Mouse (Mus musculus) monocyte, adult 5-6 weeks (primary cell): Measurements from ENCODE around the gene Synpo2l. TPM values are rescaled to one million over a fixed set of nuclear protein-coding genes. Genes with fewer than 3 reads are reported as not detected.

Experiments used
- ATAC-seq: fragments of 153-309, 156-312 bp; replicated peaks from 2 replicates; pipeline ENCODE4 v1.8.0; 2017; ENCODE audit warnings: mild to moderate bottlenecking; ENCODE audit not compliant: low TSS enrichment, insufficient number of reproducible peaks, severe bottlenecking, poor library complexity, low FRiP score
- total RNA-seq: library from RNA; stranded (forward); fragments of 200-1000, 200-491, 200-594 nt; gene quantifications from 3 replicates; pipeline ENCODE4 v1.2.3, GENCODE M21; 2017

Synpo2l gene
- total RNA-seq, 1 experiment from 2014 or later: not detected

GRCm38 (mm10) chr14:20618211-20618610 lies 49.9 kb downstream of the Synpo2l start:
- ATAC-seq: no peak

GRCm38 (mm10) chr14:20616421-20616820 lies 51.7 kb downstream of the Synpo2l start:
- ATAC-seq: no peak

GRCm38 (mm10) chr14:20615075-20615474 lies 53.1 kb downstream of the Synpo2l start:
- no peak for ATAC-seq

- ATAC-seq: no peak
Observed at GRCm38 (mm10) chr14:20612820-20613219, 55.3 kb downstream of the Synpo2l start.

- ATAC-seq: no peak
Observed at GRCm38 (mm10) chr14:20610146-20610545, 58.0 kb downstream of the Synpo2l start.

GRCm38 (mm10) chr14:20609519-20609918 lies 58.6 kb downstream of the Synpo2l start:
- ATAC-seq: no peak

Other genes with a start within 250 kb of the Synpo2l start
- not detected in 3 replicates for gene Cfap70, start 216.1 kb downstream of the Synpo2l start, total RNA-seq
- 70.7 to 97.0 TPM (median 87.2 TPM) in 3 replicates for gene Anxa7, start 188.2 kb downstream of the Synpo2l start, total RNA-seq
- 0.43 to 1.9 TPM in 2 of 3 replicates, not detected in the other for gene Mss51, start 171.5 kb downstream of the Synpo2l start, total RNA-seq
- gene Ppp3cb, start 121.8 kb downstream of the Synpo2l start, total RNA-seq: 41.3 to 101 TPM (median 45.1 TPM) in 3 replicates
- gene Usp54, start 27.3 kb downstream of the Synpo2l start, total RNA-seq: 0.57 to 5.1 TPM (median 2.0 TPM) in 3 replicates
- gene Myoz1, start 11.8 kb downstream of the Synpo2l start, total RNA-seq: 1.1 TPM in 1 of 3 replicates, not detected in the others
- 156 to 200 TPM (median 191 TPM) in 3 replicates for gene Sec24c, start 6.0 kb upstream of the Synpo2l start, total RNA-seq
- gene Fut11, start 26.6 kb upstream of the Synpo2l start, total RNA-seq: 5.0 to 9.7 TPM (median 8.2 TPM) in 3 replicates
- 61.2 to 77.6 TPM (median 74.5 TPM) in 3 replicates for gene Chchd1, start 34.7 kb upstream of the Synpo2l start, total RNA-seq
- gene Zswim8, start 39.2 kb upstream of the Synpo2l start, total RNA-seq: 36.0 to 67.6 TPM (median 60.8 TPM) in 3 replicates
- gene Ndst2, start 66.2 kb upstream of the Synpo2l start, total RNA-seq: 15.6 to 17.6 TPM (median 16.8 TPM) in 3 replicates
- 36.4 to 81.1 TPM (median 62.3 TPM) in 3 replicates for gene Camk2g, start 125.7 kb upstream of the Synpo2l start, total RNA-seq
- 0.39 to 1.1 TPM in 2 of 3 replicates, not detected in the other for gene Plau, start 168.3 kb upstream of the Synpo2l start, total RNA-seq